Mouse (Mus musculus) stomach, postnatal 0 days (tissue): ENCODE results near the gene Rsu1.

Experiments used
- CTCF ChIP-seq: IDR thresholded peaks from 2 replicates; pipeline ENCODE4 v1.5.1; 2016; ENCODE audit warnings: antibody characterized with exemption, low read depth, mild to moderate bottlenecking, moderate library complexity
- EP300 ChIP-seq: optimal IDR thresholded peaks from 2 replicates; pipeline ENCODE3; 2016; ENCODE audit warnings: antibody characterized with exemption

- TF ChIP-seq EP300 (no peak), CTCF (no peak)
These were observed 138.8 kb downstream of the Rsu1 start for GRCm38 (mm10) chr2:13132406-13132805.
